Mouse (Mus musculus) kidney, embryonic 15.5 days (tissue): ENCODE data around the gene Palm. TPM values are rescaled to one million over a fixed set of nuclear protein-coding genes. Genes with fewer than 3 reads are reported as not detected.

Source experiments
- ATAC-seq: fragments of 200-750 bp; cut with Nextera tagmentation; replicated peaks from 2 replicates; pipeline ENCODE4 v1.8.0; 2017; ENCODE audit warnings: moderate TSS enrichment; ENCODE audit not compliant: low FRiP score
- H3K27ac ChIP-seq: fragments of 300-500 bp; sonication (generic); 2 replicates; pipeline ENCODE4 v1.5.1; 2015; ENCODE audit warnings: mild to moderate bottlenecking, inconsistent platforms
- H3K27me3 ChIP-seq: fragments of 300-500 bp; sonication (generic); 2 replicates; pipeline ENCODE4 v1.6.1; 2015; ENCODE audit warnings: inconsistent platforms
- H3K36me3 ChIP-seq: fragments of 300-500 bp; sonication (generic); 2 replicates; pipeline ENCODE4 v1.6.1; 2015; ENCODE audit warnings: inconsistent platforms
- H3K4me1 ChIP-seq: fragments of 300-500 bp; sonication (generic); 2 replicates; pipeline ENCODE4 v1.6.1; 2015; ENCODE audit warnings: inconsistent platforms
- H3K4me2 ChIP-seq: fragments of 300-500 bp; sonication (generic); 2 replicates; pipeline ENCODE4 v1.6.1; 2015; ENCODE audit warnings: moderate library complexity, mild to moderate bottlenecking, inconsistent platforms
- H3K4me3 ChIP-seq: fragments of 300-500 bp; sonication (generic); replicated peaks from 2 replicates; pipeline ENCODE4 v1.5.1; 2015; ENCODE audit warnings: mild to moderate bottlenecking, inconsistent platforms
- H3K9ac ChIP-seq: fragments of 300-500 bp; sonication (generic); 2 replicates; pipeline ENCODE4 v1.6.1; 2015; ENCODE audit warnings: mild to moderate bottlenecking, inconsistent platforms
- H3K9me3 ChIP-seq: fragments of 300-500 bp; sonication (generic); replicated peaks from 2 replicates; pipeline ENCODE4 v1.6.1; 2016; ENCODE audit warnings: inconsistent platforms
- WGBS: fragments of 180-500 bp; shearing (Covaris S2); methylation state at CpG from one replicate; pipeline ENCODE4 v1.1.7; 2015; ENCODE audit warnings: mixed read lengths; 5-methylcytosine and 5-hydroxymethylcytosine counted together
- polyA plus RNA-seq: library from polyadenylated mRNA; unstranded; fragments of >200 nt; fragmentation: Nextera tagmentation; extraction: Ambion mirVana; gene quantifications from 2 replicates; pipeline ENCODE4 v1.2.1, GENCODE M21; 2015

Palm gene
- polyA plus RNA-seq, 1 experiment from 2014 or later = 158 TPM

- no peak overlapping the region for H3K4me2 ChIP-seq
- no peak overlapping the region for H3K4me3 ChIP-seq
- WGBS = 71% methylated on average over 8 of the region's 8 CpGs
- no peaks in the 10 kb centered on the region for H3K27me3 ChIP-seq
- ATAC-seq = no peak
- H3K36me3 ChIP-seq = peaks cover 38% of the 10 kb centered on the region
- H3K9me3 ChIP-seq = no peaks in the 10 kb centered on the region
- peak overlapping the region; percentile 83 for H3K27ac ChIP-seq
- H3K9ac ChIP-seq = no peak overlapping the region
- H3K4me1 ChIP-seq = peaks cover 62% of the 10 kb centered on the region
Measured at GRCm38 (mm10) chr10:79820277-79820676, 26.9 kb downstream of the Palm start.

- 0 out of 2 replicates have a peak within 1 kb of the TSS, but pooled peaks have one; percentile 12 for H3K9ac ChIP-seq
- no peaks in the 10 kb centered on the region for H3K9me3 ChIP-seq
- peaks cover 33% of the 10 kb centered on the region for H3K36me3 ChIP-seq
- no peak within 1 kb of the TSS for H3K4me3 ChIP-seq
- no peaks in the 10 kb centered on the region for H3K27me3 ChIP-seq
- H3K4me2 ChIP-seq = no peak within 1 kb of the TSS
- H3K4me1 ChIP-seq = peaks cover 60% of the 10 kb centered on the region
- ATAC-seq = no peak; the same call in 1 of the 2 replicates
- peak within 1 kb of the TSS; percentile 83 for H3K27ac ChIP-seq
- WGBS = 46% methylated on average over 11 of the region's 11 CpGs
Measured at GRCm38 (mm10) chr10:79820782-79821181, 27.4 kb downstream of the Palm start, which contains the start of gene Misp. TSS of gene Misp (plus strand) at chr10:79820989.

GRCm38 (mm10) chr10:79821731-79822130 is 28.4 kb downstream of the Palm start:
- Histone ChIP-seq H3K27me3 (no peaks in the 10 kb centered on the region), H3K9ac (0 out of 2 replicates have a peak overlapping the region, but pooled peaks have one; percentile 12), H3K4me2 (peak overlapping the region; percentile 46), H3K4me3 (no peak overlapping the region), H3K36me3 (peaks cover 25% of the 10 kb centered on the region), H3K9me3 (no peaks in the 10 kb centered on the region), H3K4me1 (peaks cover 52% of the 10 kb centered on the region), H3K27ac (peak overlapping the region; percentile 83)
- WGBS = 84% methylated on average over 12 of the region's 12 CpGs
- ATAC-seq = no peak

DNA sequence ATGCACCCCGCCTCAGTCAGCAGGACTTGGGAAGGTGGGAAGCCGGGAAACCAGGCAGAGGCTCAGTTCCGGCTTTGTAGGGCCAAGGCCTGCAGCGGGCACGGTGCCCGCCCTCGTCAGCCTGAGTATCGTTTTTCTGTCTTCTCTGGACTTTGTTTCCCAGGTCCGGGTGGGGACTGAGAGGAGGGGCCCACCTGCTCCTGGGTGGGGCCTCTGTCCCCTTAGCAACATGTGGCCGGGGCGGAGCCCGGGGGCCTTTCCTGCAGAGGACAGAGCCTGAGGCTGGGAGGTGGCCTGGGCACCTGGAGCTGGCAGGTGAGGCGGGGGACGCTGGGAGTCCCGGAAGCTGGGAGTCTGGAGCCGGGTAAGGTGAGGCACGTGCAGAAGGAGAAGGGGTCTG is 29.0 kb downstream of the Palm start:
- H3K4me3 ChIP-seq = 0 out of 2 replicates have a peak overlapping the region, but pooled peaks have one; percentile 2
- WGBS = 23% methylated on average over 17 of the region's 17 CpGs
- H3K4me2 ChIP-seq = peak overlapping the region; percentile 46
- peak; percentile 82 for ATAC-seq
- 0 out of 2 replicates have a peak overlapping the region, but pooled peaks have one; percentile 11 for H3K9ac ChIP-seq
- peak overlapping the region; percentile 83 for H3K27ac ChIP-seq
- no peaks in the 10 kb centered on the region for H3K27me3 ChIP-seq
- H3K9me3 ChIP-seq = no peaks in the 10 kb centered on the region
- H3K4me1 ChIP-seq = peaks cover 51% of the 10 kb centered on the region
- peaks cover 21% of the 10 kb centered on the region for H3K36me3 ChIP-seq

DNA sequence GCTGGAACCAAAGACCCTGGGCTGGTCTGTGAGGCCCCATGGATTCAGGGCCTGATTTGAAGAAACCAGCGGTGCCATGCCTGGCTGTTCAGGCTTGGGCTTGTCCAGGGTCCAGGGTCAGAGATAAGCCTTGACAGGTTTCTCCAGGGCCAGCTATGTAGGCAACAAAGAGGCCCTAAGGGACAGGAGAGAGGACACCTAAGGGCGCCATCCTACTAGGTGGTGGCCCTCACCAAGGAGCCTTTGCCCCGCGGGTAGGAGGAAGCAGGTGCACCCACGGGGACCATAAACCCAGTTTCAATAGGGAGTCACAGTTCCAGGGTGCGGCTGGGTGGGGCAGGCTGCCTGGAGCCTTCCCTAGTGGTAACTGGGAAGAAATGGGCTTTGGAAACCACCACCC is 29.6 kb downstream of the Palm start:
- no peak for ATAC-seq
- WGBS = 72% methylated on average over 6 of the region's 6 CpGs
- Histone ChIP-seq H3K27me3 (no peaks in the 10 kb centered on the region), H3K36me3 (peaks cover 21% of the 10 kb centered on the region), H3K4me2 (peak overlapping the region; percentile 46), H3K4me3 (0 out of 2 replicates have a peak overlapping the region, but pooled peaks have one; percentile 2), H3K4me1 (peaks cover 49% of the 10 kb centered on the region), H3K9me3 (no peaks in the 10 kb centered on the region), H3K27ac (peak overlapping the region; percentile 83; the same call in 1 of the 2 replicates), H3K9ac (no peak overlapping the region)

DNA sequence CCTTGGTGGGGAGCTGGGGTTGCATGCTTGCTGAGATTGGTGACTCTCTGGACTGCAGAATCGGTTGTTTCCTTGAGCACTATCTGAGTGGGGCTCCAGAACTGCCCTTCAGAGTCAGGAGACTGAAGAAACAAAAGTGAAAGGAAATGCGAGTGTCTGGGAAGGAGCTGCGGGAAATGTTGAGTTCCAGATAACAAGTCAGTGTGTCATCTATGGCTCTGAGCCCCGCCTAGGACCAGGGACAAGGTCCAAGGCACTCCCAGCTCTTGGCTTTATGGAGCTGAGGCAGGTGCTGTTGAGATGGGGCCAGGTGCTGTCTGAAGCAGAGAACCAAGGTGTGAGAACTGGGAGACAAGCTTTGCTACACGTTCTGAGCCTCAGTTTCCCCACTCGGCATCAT is 31.0 kb downstream of the Palm start:
- no peaks in the 10 kb centered on the region for H3K9me3 ChIP-seq
- peaks cover 11% of the 10 kb centered on the region for H3K36me3 ChIP-seq
- H3K4me1 ChIP-seq = peaks cover 49% of the 10 kb centered on the region
- 67% methylated on average over 6 of the region's 6 CpGs for WGBS
- no peak overlapping the region for H3K4me2 ChIP-seq
- no peak overlapping the region for H3K4me3 ChIP-seq
- no peaks in the 10 kb centered on the region for H3K27me3 ChIP-seq
- no peak for ATAC-seq
- H3K27ac ChIP-seq = peak overlapping the region; percentile 57
- H3K9ac ChIP-seq = no peak overlapping the region

DNA sequence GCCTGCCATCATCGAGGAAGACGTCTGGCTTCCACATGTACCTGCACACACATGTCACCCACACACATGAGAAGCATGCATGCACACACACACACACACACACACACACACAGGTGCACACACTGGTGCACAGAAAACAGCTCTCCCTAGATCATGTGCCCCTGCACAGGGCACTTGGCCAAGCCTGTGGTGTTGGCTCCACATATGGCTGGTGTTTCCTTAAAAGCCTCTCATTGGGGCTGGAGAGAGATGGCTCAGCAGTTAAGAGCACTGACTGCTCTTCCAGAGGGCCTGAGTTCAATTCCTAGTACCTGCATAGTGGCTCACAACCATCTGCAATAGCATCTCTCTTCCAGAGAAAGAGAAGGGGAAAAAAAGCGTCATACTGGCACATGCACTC is 38.2 kb downstream of the Palm start:
- H3K4me2 ChIP-seq = no peak overlapping the region
- 73% methylated on average over 3 of the region's 3 CpGs for WGBS
- ATAC-seq = no peak
- H3K9ac ChIP-seq = no peak overlapping the region
- no peaks in the 10 kb centered on the region for H3K27me3 ChIP-seq
- peaks cover 7% of the 10 kb centered on the region for H3K4me1 ChIP-seq
- H3K4me3 ChIP-seq = no peak overlapping the region
- H3K27ac ChIP-seq = no peak overlapping the region
- H3K9me3 ChIP-seq = no peaks in the 10 kb centered on the region
- no peaks in the 10 kb centered on the region for H3K36me3 ChIP-seq

GRCm38 (mm10) chr10:79832026-79832785 is 38.8 kb downstream of the Palm start:
- WGBS = 69% methylated on average over 7 of the region's 7 CpGs
- H3K36me3 ChIP-seq = no peaks in the 10 kb centered on the region

GRCm38 (mm10) chr10:79832786-79833181 is 39.4 kb downstream of the Palm start:
- H3K27ac ChIP-seq = no peak overlapping the region

More at GRCm38 (mm10) chr10:79832026-79832785, 38.8 kb downstream of the Palm start:
- ATAC-seq = no peak
- Histone ChIP-seq H3K4me1 (peaks cover 7% of the 10 kb centered on the region), H3K4me2 (no peak overlapping the region), H3K9me3 (no peaks in the 10 kb centered on the region), H3K4me3 (no peak overlapping the region), H3K9ac (no peak overlapping the region), H3K27me3 (no peaks in the 10 kb centered on the region), H3K27ac (no peak overlapping the region)

DNA sequence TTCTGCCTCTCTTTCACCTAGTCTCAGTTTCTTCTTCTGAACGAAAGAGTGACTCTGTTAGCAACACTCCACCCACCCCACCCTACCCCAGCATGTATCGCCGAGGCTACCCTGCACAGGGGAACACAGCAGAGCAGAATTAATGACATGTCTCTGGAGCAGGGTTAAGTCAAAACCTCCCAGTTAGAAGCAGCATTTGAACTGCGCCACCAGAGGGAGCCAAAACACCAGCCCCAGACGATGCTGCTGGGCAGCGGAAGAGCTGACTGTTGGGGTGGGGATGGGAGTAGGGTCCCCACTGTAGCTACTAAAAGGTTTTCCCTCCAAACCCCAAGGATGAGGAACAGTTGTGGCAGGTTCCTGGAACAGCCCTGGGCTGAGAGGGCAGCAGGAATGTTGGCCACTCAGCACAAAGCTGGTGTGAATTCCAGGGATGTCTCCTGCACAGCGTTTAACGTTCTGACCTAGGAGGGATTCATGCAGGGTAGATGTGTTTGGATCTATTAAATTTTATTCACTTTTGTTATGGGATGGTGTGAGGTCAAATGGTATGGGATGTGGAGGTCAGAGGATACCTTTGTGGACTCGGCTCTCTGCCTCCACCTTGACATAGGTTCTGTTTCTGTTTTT is 41.5 kb downstream of the Palm start:
- WGBS = 23% methylated on average over 9 of the region's 9 CpGs
- Histone ChIP-seq H3K4me2 (no peak overlapping the region), H3K9me3 (no peaks in the 10 kb centered on the region), H3K36me3 (no peaks in the 10 kb centered on the region), H3K4me3 (no peak overlapping the region), H3K4me1 (peaks cover 11% of the 10 kb centered on the region), H3K27me3 (no peaks in the 10 kb centered on the region), H3K9ac (no peak overlapping the region), H3K27ac (0 out of 2 replicates have a peak overlapping the region, but pooled peaks have one; percentile 20)
- ATAC-seq = peak; percentile 69

More at GRCm38 (mm10) chr10:79832786-79833181, 39.4 kb downstream of the Palm start:
- no peaks in the 10 kb centered on the region for H3K9me3 ChIP-seq
- no peak overlapping the region for H3K4me2 ChIP-seq
- 78% methylated on average over 9 of the region's 9 CpGs for WGBS
- no peak for ATAC-seq
- H3K4me1 ChIP-seq = peaks cover 7% of the 10 kb centered on the region
- no peak overlapping the region for H3K4me3 ChIP-seq
- H3K27me3 ChIP-seq = no peaks in the 10 kb centered on the region
- H3K36me3 ChIP-seq = no peaks in the 10 kb centered on the region
- no peak overlapping the region for H3K9ac ChIP-seq

- WGBS = 98% methylated on average over 3 of the region's 3 CpGs
- Histone ChIP-seq H3K4me1 (peaks cover 30% of the 10 kb centered on the region), H3K9ac (no peak overlapping the region), H3K4me3 (no peak overlapping the region), H3K4me2 (no peak overlapping the region), H3K36me3 (no peaks in the 10 kb centered on the region), H3K9me3 (no peaks in the 10 kb centered on the region), H3K27me3 (no peaks in the 10 kb centered on the region), H3K27ac (no peak overlapping the region)
- ATAC-seq = no peak
Measured at GRCm38 (mm10) chr10:79836918-79837317, 43.5 kb downstream of the Palm start.

GRCm38 (mm10) chr10:79838151-79838550 is 44.8 kb downstream of the Palm start:
- H3K9ac ChIP-seq = no peak overlapping the region
- no peaks in the 10 kb centered on the region for H3K9me3 ChIP-seq
- H3K4me2 ChIP-seq = no peak overlapping the region
- H3K27me3 ChIP-seq = no peaks in the 10 kb centered on the region
- H3K36me3 ChIP-seq = no peaks in the 10 kb centered on the region
- peak overlapping the region; percentile 10; the same call in 1 of the 2 replicates for H3K27ac ChIP-seq
- H3K4me1 ChIP-seq = peaks cover 42% of the 10 kb centered on the region
- H3K4me3 ChIP-seq = no peak overlapping the region
- WGBS = 68% methylated on average over 2 of the region's 2 CpGs
- no peak for ATAC-seq
